Mouse (Mus musculus): Measurements from ENCODE around the gene Wdr75.

Gene Wdr75

DNA sequence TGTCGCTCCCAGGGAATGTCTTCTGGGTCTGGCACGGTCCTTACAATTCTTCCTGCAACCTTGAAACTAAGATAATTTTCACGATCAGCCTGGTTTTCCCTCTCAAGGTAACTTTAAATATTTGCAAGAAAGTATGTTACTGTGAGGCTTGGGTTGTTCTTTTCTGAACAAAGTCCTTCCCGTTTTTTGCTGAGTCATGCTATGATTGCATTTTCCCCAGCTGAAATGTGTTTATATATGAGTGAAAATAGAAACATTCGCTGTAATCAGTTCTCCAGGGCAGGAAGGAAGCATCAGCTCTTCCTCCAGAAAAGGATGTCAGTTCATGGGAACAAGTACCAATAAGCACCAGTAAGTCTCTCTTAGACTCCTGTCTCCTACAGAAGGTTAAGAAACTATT lies 65.4 kb downstream of the Wdr75 start:
- no peaks in the 10 kb centered on the region for H3K9me3 ChIP-seq (ENCODE audit: low read length)
- TF ChIP-seq POU5F1 (IDR thresholded peaks at IDR 0.05; ENCODE audit: borderline replicate concordance, low read length) (no peak), CTCF (conservative IDR thresholded peaks at IDR 0.05; ENCODE audit: low read length) (no peak), NANOG (IDR thresholded peaks at IDR 0.05; ENCODE audit: borderline replicate concordance, low read length) (no peak)
- no peaks in the 10 kb centered on the region for H3K27me3 ChIP-seq (ENCODE audit: insufficient read depth, low read length)
- H3K4me3 ChIP-seq (replicated peaks; ENCODE audit: low read length) = no peak overlapping the region
- H3K4me1 ChIP-seq (replicated peaks; ENCODE audit: low read depth, low read length) = peaks cover 16% of the 10 kb centered on the region
- H3K36me3 ChIP-seq (ENCODE audit: insufficient read depth, low read length) = no peaks in the 10 kb centered on the region

DNA sequence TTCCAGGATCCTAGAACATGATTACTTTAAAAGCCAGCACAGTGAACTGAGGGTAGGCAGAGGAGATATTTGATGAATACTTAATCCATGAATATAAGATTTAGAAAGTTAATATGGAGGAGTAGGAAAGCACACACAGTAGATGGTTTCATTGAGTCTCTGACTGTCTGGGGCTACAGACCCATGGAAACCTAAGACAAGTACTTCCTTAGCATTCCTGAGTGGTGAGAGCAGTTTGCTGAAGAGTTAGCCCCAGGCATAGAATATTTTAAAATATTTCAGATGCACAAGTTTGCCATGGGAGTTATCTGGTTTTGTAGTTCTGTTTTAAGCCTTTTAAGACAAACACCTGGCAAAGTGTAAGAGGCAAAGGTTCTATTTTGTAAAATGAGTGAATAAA lies 66.2 kb downstream of the Wdr75 start:
- H3K36me3 ChIP-seq (ENCODE audit: insufficient read depth, low read length) = no peaks in the 10 kb centered on the region
- H3K9me3 ChIP-seq (ENCODE audit: low read length) = no peaks in the 10 kb centered on the region
- peaks cover 24% of the 10 kb centered on the region for H3K4me1 ChIP-seq (replicated peaks; ENCODE audit: low read depth, low read length)
- no peaks in the 10 kb centered on the region for H3K27me3 ChIP-seq (ENCODE audit: insufficient read depth, low read length)
- no peak overlapping the region for H3K4me3 ChIP-seq (replicated peaks; ENCODE audit: low read length)
- TF ChIP-seq NANOG (IDR thresholded peaks at IDR 0.05; ENCODE audit: borderline replicate concordance, low read length) = no peak
- TF ChIP-seq POU5F1 (IDR thresholded peaks at IDR 0.05; ENCODE audit: borderline replicate concordance, low read length) = no peak

DNA sequence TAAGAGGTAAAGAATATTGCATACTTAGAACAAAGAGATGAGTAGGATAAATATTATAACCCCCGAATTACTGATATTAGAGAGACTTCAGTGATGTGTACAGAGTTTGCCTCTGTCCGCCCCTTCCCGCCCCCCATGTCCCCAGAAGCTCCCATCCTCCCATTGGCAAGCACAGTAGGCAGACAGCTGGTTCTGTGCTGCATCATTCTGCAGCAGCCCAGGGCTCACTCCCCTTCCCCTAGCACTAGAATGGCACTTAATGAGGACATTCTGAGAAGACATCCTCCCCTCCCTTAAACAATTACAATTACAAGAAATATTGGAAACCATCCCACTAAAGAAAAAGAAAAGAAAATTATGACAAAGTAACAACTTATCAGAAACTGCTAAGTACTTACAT lies 68.7 kb downstream of the Wdr75 start:
- Histone ChIP-seq H3K4me3 (replicated peaks; ENCODE audit: low read length) (no peak overlapping the region), H3K4me1 (replicated peaks; ENCODE audit: low read depth, low read length) (peaks cover 30% of the 10 kb centered on the region), H3K27me3 (ENCODE audit: insufficient read depth, low read length) (no peaks in the 10 kb centered on the region), H3K36me3 (ENCODE audit: insufficient read depth, low read length) (no peaks in the 10 kb centered on the region), H3K9me3 (ENCODE audit: low read length) (no peaks in the 10 kb centered on the region)
- TF ChIP-seq POU5F1 (IDR thresholded peaks at IDR 0.05; ENCODE audit: borderline replicate concordance, low read length) (no peak), NANOG (IDR thresholded peaks at IDR 0.05; ENCODE audit: borderline replicate concordance, low read length) (no peak), CTCF (conservative IDR thresholded peaks at IDR 0.05; ENCODE audit: low read length) (no peak)

DNA sequence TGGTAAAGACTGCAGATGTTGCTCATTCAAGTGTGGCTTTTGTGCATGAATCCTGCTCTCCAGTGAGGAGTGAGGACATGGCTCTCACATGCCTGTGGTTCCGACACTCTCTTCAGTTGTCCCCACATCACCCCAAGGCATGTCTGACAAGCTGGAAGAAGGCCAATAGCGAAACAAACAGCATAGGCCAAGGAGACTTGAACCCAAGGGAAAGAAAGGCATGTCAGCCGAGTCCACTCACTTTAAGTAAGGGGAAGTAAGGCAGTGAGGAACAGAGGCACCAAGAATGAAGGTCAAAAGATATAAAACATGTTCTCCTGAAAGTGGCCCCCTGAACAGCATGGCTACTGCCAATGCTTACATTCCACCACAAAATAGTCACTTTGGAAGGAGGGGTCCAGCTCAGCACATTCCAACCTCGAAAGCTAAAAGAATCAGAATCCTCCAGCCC lies 69.6 kb downstream of the Wdr75 start:
- H3K4me3 ChIP-seq (replicated peaks; ENCODE audit: low read length) = no peak overlapping the region
- TF ChIP-seq NANOG (IDR thresholded peaks at IDR 0.05; ENCODE audit: borderline replicate concordance, low read length) = no peak
- H3K36me3 ChIP-seq (ENCODE audit: insufficient read depth, low read length) = no peaks in the 10 kb centered on the region
- H3K9me3 ChIP-seq (ENCODE audit: low read length) = no peaks in the 10 kb centered on the region
- H3K4me1 ChIP-seq (replicated peaks; ENCODE audit: low read depth, low read length) = peaks cover 30% of the 10 kb centered on the region
- no peaks in the 10 kb centered on the region for H3K27me3 ChIP-seq (ENCODE audit: insufficient read depth, low read length)

DNA sequence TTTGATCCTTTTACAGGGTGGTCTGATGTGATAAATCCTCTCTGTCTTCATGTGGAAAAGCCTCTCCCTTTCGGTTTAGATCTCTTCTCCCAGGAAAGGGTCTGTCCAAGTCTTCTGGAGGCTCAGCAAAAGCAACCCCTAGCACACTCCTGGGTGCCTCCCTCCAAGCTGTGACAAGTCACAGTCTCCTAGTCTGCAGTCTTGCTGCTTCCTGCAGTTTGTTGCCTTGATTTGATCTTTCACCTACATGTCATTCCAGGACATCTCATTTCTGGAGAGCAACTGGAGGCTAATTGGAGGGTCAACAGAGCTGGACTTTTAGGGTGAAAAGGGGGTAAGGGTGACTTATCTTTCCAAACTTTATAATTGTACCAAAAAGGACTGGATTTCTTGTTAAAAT lies 70.3 kb downstream of the Wdr75 start:
- no peaks in the 10 kb centered on the region for H3K36me3 ChIP-seq (ENCODE audit: insufficient read depth, low read length)
- no peak for TF ChIP-seq POU5F1 (IDR thresholded peaks at IDR 0.05; ENCODE audit: borderline replicate concordance, low read length)
- TF ChIP-seq CTCF (conservative IDR thresholded peaks at IDR 0.05; ENCODE audit: low read length) = no peak
- no peak for TF ChIP-seq NANOG (IDR thresholded peaks at IDR 0.05; ENCODE audit: borderline replicate concordance, low read length)

DNA sequence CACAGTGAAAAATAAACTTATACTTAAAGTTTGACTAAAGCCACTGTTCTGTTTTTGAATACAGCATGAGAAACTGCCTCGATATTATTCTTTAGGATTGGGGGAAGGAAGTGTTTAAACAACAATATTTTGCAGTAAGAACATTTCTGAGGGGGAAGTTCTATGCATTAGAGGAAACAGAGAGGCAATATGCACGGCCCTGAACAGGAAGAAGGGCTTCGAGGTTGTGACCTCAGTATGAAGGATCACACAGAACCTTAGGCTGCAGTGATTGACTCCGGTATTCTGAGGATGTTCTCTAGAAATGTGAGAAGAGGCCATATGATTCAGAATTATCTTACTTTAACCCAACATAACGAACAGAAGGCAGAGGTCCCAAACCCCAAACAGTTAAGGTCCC lies 70.8 kb downstream of the Wdr75 start:
- no peaks in the 10 kb centered on the region for H3K27me3 ChIP-seq (ENCODE audit: insufficient read depth, low read length)
- TF ChIP-seq CTCF (conservative IDR thresholded peaks at IDR 0.05; ENCODE audit: low read length) (no peak), NANOG (IDR thresholded peaks at IDR 0.05; ENCODE audit: borderline replicate concordance, low read length) (no peak), POU5F1 (IDR thresholded peaks at IDR 0.05; ENCODE audit: borderline replicate concordance, low read length) (no peak)
- H3K36me3 ChIP-seq (ENCODE audit: insufficient read depth, low read length) = no peaks in the 10 kb centered on the region
- H3K9me3 ChIP-seq (ENCODE audit: low read length) = no peaks in the 10 kb centered on the region
- no peak overlapping the region for H3K4me3 ChIP-seq (replicated peaks; ENCODE audit: low read length)
- peaks cover 24% of the 10 kb centered on the region for H3K4me1 ChIP-seq (replicated peaks; ENCODE audit: low read depth, low read length)

More for the DNA sequence above, 70.3 kb downstream of the Wdr75 start:
- no peak overlapping the region for H3K4me3 ChIP-seq (replicated peaks; ENCODE audit: low read length)
- no peaks in the 10 kb centered on the region for H3K27me3 ChIP-seq (ENCODE audit: insufficient read depth, low read length)
- no peaks in the 10 kb centered on the region for H3K9me3 ChIP-seq (ENCODE audit: low read length)
- H3K4me1 ChIP-seq (replicated peaks; ENCODE audit: low read depth, low read length) = peaks cover 24% of the 10 kb centered on the region

DNA sequence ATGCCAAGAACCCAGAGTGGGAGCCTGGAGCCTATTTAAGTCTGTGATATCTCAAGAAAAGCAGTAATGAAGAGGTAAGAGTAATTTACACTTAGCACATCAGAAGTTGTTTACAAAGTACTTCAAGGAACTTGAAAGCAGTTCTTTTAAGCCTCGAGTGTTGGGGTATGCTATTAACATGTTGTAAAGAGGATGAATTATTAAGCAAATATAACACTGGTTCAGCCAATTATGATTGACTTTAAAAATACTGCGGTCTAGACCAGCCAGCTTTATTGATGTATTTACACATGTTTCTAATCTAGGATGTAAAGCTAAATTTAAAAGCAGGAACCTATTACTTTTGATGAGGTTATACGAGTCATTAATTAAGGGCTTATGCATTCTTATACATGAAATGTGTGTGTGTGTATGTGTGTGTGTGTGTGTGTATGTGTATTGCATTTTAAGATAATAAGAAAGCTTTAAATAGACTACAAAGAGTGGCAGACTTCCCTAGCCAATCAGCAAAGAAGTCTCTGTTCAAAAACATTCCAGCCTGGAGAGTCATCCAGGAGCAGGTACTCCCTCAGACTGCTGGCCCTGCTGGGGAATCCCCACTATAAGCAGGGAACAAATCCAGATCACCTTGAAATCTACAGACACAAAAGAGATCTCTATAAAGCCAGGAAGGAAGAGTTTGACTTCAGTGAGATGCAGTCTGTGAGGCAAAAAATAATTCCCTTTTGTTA lies 71.5 kb downstream of the Wdr75 start:
- Histone ChIP-seq H3K4me3 (replicated peaks; ENCODE audit: low read length) (no peak overlapping the region), H3K36me3 (ENCODE audit: insufficient read depth, low read length) (no peaks in the 10 kb centered on the region), H3K4me1 (replicated peaks; ENCODE audit: low read depth, low read length) (peaks cover 24% of the 10 kb centered on the region), H3K27me3 (ENCODE audit: insufficient read depth, low read length) (no peaks in the 10 kb centered on the region), H3K9me3 (ENCODE audit: low read length) (no peaks in the 10 kb centered on the region)
- no peak for TF ChIP-seq POU5F1 (IDR thresholded peaks at IDR 0.05; ENCODE audit: borderline replicate concordance, low read length)
- TF ChIP-seq CTCF (conservative IDR thresholded peaks at IDR 0.05; ENCODE audit: low read length) = no peak
- TF ChIP-seq NANOG (IDR thresholded peaks at IDR 0.05; ENCODE audit: borderline replicate concordance, low read length) = no peak

DNA sequence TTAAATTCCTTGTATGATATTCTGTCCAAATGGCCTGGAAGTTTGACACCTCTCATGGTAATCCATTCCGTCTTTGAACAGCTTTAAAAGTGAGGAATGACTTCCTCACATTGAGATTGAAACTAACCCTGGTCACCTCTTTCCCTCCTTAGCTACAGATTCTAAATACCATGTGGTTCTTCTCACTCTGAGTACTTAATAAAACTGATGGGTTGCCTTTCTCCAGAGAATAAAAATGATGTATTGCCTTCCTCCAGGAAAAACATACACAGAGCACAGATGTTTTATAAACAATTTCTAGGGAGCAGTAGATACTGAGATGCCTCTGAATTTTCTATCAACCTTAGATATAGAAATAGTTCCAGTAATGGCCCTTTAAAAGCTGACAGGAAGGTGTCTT lies 73.1 kb downstream of the Wdr75 start:
- Histone ChIP-seq H3K4me1 (replicated peaks; ENCODE audit: low read depth, low read length) (peaks cover 24% of the 10 kb centered on the region), H3K4me3 (replicated peaks; ENCODE audit: low read length) (no peak overlapping the region), H3K27me3 (ENCODE audit: insufficient read depth, low read length) (no peaks in the 10 kb centered on the region), H3K36me3 (ENCODE audit: insufficient read depth, low read length) (no peaks in the 10 kb centered on the region), H3K9me3 (ENCODE audit: low read length) (no peaks in the 10 kb centered on the region)
- no peak for TF ChIP-seq NANOG (IDR thresholded peaks at IDR 0.05; ENCODE audit: borderline replicate concordance, low read length)

DNA sequence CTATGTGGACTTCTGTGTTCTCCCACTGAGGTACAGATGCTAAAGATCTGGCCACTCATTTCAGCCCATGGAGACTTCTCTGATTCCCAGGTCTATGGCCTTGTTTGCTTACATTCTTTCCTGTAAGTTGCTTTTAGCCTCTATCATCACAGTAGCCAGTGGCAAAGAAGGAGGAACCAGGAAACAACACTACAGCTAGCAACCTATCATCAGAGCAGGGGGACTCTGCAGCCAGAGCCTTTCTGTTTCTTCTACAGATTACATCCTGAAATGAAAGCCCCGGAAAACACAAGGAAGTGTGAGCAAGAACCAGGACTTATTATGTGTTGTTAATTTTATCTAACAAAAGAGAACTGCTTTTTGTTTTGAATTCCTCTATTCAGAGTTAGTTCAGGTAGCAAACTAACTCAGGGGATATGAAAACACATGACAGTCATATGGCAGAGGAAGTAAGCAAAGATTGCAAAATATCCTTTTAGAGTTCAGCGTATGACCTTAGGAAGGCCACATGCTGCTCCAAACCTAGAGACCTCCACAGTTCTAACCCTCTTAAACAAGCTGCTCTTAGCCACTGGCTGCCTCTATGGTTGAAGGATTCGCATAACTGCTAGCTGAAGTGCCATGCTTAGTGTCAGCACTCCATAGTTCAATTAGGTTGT lies 73.6 kb downstream of the Wdr75 start:
- Histone ChIP-seq H3K36me3 (ENCODE audit: insufficient read depth, low read length) (no peaks in the 10 kb centered on the region), H3K27me3 (ENCODE audit: insufficient read depth, low read length) (no peaks in the 10 kb centered on the region), H3K4me1 (replicated peaks; ENCODE audit: low read depth, low read length) (peaks cover 28% of the 10 kb centered on the region), H3K9me3 (ENCODE audit: low read length) (no peaks in the 10 kb centered on the region), H3K4me3 (replicated peaks; ENCODE audit: low read length) (no peak overlapping the region)
- TF ChIP-seq POU5F1 (IDR thresholded peaks at IDR 0.05; ENCODE audit: borderline replicate concordance, low read length) (no peak), NANOG (IDR thresholded peaks at IDR 0.05; ENCODE audit: borderline replicate concordance, low read length) (no peak), CTCF (conservative IDR thresholded peaks at IDR 0.05; ENCODE audit: low read length) (no peak)

Data from E14TG2a.4 (cell line).